Mouse (Mus musculus) left cerebral cortex, postnatal 36 days (tissue): ENCODE measurements around the gene Fignl2. TPM values are rescaled to one million over a fixed set of nuclear protein-coding genes. Genes with fewer than 3 reads are reported as not detected.

ENCODE experiments used
- DNase-seq, 2 experiments: peaks; one replicate each; pipeline ENCODE4 v3.0.0; 2021 to 2022; ENCODE audit warnings: low spot score in 2 of 2, mixed read lengths in 1 of 2
- intact Hi-C: fragments of 180-260 bp; cut with DNase I; formaldehyde crosslinking; loops from one replicate; pipeline ENCODE4 v1.15.1; 2025
- total RNA-seq, 2 experiments: library from RNA; stranded (reverse); gene quantifications; 2 replicates each; pipeline ENCODE4 v1.2.3; 2021

Fignl2 gene
- total RNA-seq, 2 experiments from 2014 or later: 1.5 TPM

- intact Hi-C loops: no loop called here
- no peak for DNase-seq
These were observed 16.6 kb upstream of the Fignl2 start for GRCm38 (mm10) chr15:101094979-101095378.

DNA sequence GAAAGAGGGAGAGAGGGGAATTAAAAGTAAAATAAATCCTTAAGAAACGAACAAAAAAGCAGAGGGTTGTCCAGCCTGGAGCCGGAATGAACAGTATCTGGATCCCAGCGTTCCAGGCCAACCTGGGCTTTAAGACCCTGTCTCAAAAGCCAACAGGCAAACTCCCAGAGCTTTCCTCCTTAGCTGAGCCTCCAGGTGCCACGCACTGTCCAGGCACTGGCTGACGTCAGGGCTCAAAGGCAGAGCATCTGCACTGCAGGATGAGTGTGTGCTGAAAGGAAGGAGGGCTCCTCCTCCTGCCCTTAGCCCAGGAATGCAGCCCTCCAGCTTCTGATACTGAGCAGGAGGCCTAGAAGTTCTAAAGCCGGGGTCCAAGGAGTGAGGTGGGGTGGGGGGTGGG lies 15.6 kb upstream of the Fignl2 start:
- no peak for DNase-seq

GRCm38 (mm10) chr15:101092829-101093648 lies 14.7 kb upstream of the Fignl2 start:
- intact Hi-C loops: no loop called here
- DNase-seq: peak; percentile 18 to 36

More for the DNA sequence above, 15.6 kb upstream of the Fignl2 start:
- intact Hi-C loops: no loop called here

DNA sequence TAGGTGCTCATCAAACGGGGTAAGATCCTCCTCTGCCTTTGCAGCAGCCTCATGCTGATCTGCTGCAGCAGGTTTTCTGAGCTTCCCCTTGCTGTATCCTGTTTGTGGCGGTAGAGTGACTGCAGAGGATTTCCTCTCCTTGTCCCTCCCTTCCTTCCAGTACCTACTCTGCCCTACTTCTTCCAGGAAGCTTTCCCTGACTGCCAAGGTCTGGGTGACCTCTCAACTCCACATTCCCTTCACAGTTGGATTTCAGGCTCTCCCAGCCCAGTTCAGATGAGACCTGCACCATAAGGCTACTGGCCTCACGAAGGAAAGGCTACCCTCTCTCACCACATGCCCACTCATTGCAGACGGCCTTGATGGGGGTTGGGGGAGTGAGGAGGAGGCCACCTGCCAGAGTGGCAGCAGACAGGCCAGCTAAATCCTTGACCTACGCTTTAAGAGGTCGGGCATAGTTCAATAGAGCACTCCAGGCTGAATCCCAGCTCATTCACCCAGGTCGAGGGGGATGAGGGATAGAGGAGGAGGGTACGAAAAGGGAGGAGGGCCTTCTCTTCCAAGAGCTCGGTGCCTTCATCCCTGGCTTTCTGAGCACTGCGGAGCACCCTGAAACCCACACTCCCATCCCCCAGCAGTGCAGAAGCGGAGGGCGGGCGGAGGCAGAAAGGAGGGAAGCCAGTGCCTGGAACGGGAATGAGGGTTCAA lies 13.9 kb upstream of the Fignl2 start:
- no peak for DNase-seq
- intact Hi-C loops: no loop called here

DNA sequence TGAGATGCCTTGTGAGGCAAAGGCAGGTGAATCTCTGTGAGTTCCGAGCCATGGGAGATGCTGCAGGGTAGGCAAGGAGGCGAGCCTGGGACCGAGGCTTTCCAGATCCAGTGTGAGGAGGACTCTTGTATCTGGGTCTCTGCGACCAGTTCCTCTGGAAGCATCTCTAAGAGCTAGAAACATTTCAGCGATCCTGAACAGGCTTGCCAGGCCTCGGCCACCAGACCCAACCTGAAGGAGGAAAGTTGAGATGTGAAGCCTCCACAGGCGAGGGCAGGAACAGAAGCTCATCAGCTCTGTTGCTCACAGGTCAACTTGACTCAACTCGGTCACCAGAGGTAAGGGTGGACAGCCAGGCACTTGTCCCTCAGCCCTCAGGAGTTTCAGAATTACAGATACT lies 13.2 kb upstream of the Fignl2 start:
- DNase-seq: no peak
- intact Hi-C loops: no loop called here

GRCm38 (mm10) chr15:101088291-101088690 lies 9.9 kb upstream of the Fignl2 start:
- intact Hi-C loops: no loop called here
- DNase-seq: no peak

- intact Hi-C loops: no loop called here
- DNase-seq: no peak
These were observed 8.6 kb upstream of the Fignl2 start for GRCm38 (mm10) chr15:101086956-101087355.

- intact Hi-C loops: no loop called here
- DNase-seq: no peak
These were observed 8.1 kb upstream of the Fignl2 start for GRCm38 (mm10) chr15:101086451-101086850.

GRCm38 (mm10) chr15:101084499-101084898 lies 6.1 kb upstream of the Fignl2 start:
- DNase-seq: no peak
- intact Hi-C loops: no loop called here

- intact Hi-C loops: no loop called here
These were observed 3.9 kb upstream of the Fignl2 start for GRCm38 (mm10) chr15:101082236-101082635.

DNA sequence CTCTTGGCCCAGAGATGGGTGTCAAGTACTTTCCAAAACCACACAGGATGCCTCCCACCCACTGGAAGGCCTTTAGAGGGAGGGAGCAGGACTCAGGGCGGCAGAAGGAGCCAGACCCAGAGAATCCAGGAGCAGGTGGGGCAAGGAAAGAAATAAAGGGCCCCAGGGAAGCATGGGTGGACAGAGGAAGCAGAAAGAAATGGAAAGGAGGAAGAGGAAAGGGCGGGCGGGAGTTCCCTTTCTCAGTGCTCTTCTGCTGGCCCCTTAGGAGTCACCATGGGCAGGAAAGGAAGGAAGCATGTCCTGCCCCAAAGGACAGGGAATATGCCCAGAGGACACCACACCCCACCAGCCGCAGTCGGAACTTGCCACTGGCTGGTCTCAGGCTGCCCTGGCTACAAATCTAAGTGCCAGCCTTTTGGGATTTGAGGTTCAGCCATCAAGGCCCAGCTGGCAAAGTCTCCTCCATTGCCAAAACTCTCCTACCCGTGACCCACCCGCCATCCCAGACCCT lies 2.7 kb upstream of the Fignl2 start:
- intact Hi-C loops: no loop called here
- no peak for DNase-seq

More at GRCm38 (mm10) chr15:101082236-101082635, 3.9 kb upstream of the Fignl2 start:
- no peak for DNase-seq

DNA sequence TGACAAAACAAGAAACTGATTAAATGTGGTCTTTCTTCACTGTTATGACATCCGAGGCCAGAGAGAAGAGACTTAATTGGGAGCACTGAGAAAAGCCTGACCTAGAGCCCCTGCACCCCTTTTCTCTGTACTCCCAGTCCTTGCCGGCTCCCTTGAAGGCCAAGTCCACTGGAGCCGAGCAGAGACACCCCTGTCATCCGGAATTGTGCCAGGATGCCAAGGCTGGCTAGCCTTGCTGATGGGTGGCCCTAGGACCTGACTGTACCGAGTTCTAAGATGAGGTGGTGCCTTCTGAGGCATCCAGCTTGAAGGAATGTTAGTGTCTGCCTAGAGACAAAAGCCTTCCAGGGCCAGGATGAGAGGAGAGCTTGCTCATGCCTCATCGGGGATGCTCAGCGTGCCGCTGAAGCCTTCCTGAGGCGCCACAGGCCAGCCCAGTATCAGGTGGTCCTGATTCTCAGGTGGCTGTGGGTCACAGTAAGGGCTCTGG lies 1.7 kb upstream of the Fignl2 start:
- intact Hi-C loops: no loop called here
- DNase-seq: no peak

DNA sequence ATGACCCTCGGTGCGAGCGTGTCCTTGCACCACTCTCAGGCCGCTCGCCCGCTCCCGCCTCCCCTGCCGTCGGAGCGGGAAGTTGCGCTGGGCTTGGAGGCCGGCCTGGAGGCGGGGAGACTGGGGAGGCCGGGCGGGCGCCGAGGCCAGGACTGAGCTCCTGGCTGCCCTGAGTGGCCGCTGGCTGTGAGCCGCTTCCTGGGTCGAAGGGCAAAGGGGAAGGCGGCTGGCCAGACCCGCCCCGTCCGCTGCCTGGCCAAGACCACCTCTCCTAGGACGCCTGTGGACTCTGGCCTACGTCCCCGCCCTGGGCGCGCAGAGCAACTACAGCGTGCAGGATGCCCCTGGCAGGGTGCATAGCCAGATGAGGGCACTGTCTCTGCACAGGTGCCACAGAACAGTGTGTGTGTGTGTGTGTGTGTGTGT lies 377 bp upstream of the Fignl2 start:
- DNase-seq: peak; percentile 52 to 64
- intact Hi-C loops: no loop called here

DNA sequence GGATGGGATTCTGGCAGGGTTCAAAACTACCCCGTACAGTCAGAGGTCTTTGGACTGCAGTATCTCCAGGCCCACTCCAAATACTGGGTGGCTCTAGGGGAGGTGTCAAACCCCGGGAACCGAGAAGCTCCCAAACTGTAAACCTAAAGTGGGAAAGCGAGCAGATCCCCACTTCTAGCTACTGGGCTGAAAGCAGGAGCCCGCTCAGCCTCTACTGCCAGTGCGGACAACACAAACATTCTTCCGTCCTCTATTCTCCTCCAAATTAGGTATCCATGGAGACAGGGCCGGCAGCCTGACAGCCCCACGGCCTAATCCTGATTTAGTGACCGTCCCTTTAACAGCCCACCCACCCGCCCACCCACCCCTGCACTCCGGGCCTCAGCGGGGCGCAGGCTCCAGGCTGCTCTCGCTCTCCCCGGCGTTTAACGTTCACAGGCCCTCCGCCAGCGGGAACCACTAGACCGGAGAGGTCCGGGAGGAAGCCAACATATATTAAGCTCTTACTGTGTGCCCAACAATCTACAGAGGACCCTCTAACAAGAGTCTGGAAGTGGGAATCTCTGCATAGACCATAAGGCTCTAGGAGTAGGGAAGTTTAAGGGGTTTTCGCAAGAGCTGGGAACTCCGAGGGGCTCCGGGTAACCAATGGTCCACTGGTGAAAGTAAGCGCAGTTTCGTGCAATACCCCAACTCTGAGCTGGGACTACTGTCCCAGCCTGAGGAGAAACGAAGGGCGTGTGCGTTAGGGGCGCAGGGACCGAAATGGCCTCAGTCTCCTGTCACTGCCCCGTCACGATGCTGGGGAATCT lies 1.2 kb downstream of the Fignl2 start:
- intact Hi-C loops: no loop called here
- peak in 1 of 2 experiments; percentile 11 for DNase-seq

DNA sequence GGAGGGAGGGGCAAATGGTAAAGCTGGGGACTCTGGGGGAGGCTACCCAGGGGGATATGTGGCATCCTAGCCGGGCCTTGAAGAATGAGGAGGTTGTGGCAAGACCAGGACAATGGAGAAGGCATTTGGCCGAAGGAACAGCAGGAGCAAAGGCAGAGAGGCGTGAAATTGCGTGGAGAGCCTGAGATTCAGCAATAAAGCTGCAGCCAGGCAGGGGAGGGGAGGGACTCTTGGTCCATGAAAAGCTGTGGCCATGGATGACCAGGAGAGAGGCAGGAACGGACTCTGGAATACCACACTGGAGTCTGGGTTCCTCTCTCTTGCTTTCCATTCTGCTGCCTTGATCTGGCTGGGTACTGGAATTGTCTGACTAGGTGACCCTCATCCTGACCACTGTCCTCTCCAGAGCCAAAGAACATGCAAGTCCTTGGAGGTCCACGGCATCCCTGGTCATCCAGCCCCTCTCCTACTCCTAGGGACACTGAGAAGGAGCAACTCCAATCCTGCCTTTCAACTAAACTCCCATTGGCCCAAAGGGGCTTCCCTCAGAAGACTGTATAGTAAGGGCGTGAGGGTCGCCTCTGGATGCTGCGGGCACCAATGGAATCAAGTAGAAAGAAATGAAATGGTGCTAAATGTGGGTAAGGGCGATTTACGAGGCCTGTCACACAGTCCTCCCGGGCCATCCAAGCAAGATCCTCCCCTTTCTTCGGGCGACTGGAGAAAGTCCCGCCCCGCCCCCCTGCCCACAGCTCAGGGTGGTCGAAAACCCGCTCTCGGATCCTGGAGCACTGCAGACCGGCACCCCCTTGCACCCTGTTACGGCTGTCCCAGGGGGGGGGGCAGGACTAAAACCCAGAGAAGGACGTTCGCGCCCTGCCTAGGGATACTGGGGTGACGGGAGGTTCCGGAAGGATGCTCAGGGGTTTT lies 2.0 kb downstream of the Fignl2 start:
- no peak for DNase-seq
- intact Hi-C loops: no loop called here

DNA sequence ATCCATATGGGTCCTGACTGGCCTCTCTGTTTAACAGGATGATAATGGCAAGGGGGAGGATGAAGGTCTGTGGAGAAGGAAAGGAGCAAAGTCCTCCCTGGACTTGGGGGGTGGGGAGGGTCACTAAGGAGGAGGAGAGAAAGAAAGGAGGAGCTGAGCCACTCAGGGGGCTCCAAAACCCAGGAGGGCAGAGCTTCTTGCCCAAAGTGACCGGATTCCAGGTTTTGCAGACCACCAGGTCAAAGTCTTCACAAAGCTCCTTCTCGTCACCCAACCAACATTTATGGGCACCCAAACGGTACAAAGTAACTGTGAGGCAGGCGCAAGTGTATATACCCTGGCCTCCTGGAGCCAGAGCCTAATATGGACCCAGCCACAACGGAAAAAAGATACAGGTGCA lies 2.7 kb downstream of the Fignl2 start:
- no peak for DNase-seq
- intact Hi-C loops: no loop called here

DNA sequence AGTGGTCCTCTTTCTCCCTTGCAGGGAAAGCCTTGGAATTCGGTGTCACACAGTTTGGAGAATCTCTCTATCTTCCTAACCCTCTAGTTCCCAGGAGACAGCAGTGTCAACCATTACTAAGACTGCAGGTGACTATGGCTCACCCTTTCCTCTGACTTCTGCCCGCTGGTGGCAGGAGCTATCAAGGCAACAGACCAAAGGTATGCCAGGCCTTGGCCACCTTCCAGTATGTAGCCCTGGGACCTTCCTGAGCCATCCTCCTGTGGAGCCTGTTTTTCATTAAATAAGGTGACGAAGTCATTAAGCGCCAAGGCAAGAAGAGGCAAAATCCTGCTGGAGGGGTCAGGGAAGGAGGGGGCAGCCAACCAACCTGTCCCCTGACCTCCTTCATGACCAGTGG lies 3.2 kb downstream of the Fignl2 start:
- intact Hi-C loops: no loop called here
- DNase-seq: no peak

DNA sequence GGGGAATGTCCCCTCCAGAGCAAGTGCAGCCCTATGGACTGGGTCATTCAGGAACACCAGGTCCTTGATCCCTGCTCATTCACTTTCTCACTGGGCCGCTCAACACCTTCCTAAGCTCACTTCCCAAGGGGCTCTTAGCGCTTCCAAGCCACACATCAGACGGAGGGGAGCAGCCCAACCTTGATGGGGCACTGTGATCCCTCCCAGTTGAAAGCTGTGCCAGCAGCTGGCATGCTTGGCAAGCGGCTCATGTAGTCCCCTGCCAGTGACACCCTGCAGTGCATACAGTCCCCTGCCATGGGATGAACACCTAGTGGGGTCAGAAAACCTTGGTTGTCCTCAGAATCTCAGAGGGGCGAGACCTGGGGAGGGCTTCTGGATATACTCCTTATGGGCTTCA lies 4.3 kb downstream of the Fignl2 start:
- no peak for DNase-seq
- intact Hi-C loops: no loop called here

- intact Hi-C loops: no loop called here
- no peak for DNase-seq
These were observed 5.6 kb downstream of the Fignl2 start for GRCm38 (mm10) chr15:101072736-101073135.
